Mouse (Mus musculus): ENCODE results near the gene Dnm3.

Dnm3 gene

GRCm38 (mm10) chr1:162209487-162210149 is 268.2 kb downstream of the Dnm3 start:
- no peak for DNase-seq (ENCODE audit: low spot score in 2 of 2)

- DNase-seq (ENCODE audit: low spot score in 2 of 2): no peak
Observed at GRCm38 (mm10) chr1:162209010-162209409, 268.8 kb downstream of the Dnm3 start.

GRCm38 (mm10) chr1:162207708-162208043 is 270.2 kb downstream of the Dnm3 start:
- no peak for DNase-seq (ENCODE audit: low spot score in 2 of 2)

- DNase-seq (ENCODE audit: low spot score in 2 of 2): no peak
Observed at GRCm38 (mm10) chr1:162206998-162207707, 270.7 kb downstream of the Dnm3 start.

GRCm38 (mm10) chr1:162202465-162203348 is 275.1 kb downstream of the Dnm3 start:
- no peak for DNase-seq (ENCODE audit: low spot score in 2 of 2)

GRCm38 (mm10) chr1:162200446-162200845 is 277.4 kb downstream of the Dnm3 start:
- DNase-seq (ENCODE audit: low spot score in 2 of 2): no peak

- DNase-seq (ENCODE audit: low spot score in 2 of 2): no peak
Observed at GRCm38 (mm10) chr1:162196812-162197680, 280.8 kb downstream of the Dnm3 start.

- DNase-seq (ENCODE audit: low spot score in 2 of 2): no peak
Observed at GRCm38 (mm10) chr1:162188744-162189143, 289.1 kb downstream of the Dnm3 start.

- DNase-seq (ENCODE audit: low spot score in 2 of 2): no peak
Observed at GRCm38 (mm10) chr1:162187352-162188120, 290.3 kb downstream of the Dnm3 start.

- no peak for DNase-seq (ENCODE audit: low spot score in 2 of 2)
Observed at GRCm38 (mm10) chr1:162186470-162187351, 291.1 kb downstream of the Dnm3 start.

- DNase-seq (ENCODE audit: low spot score in 2 of 2): no peak
Observed at GRCm38 (mm10) chr1:162184003-162184748, 293.7 kb downstream of the Dnm3 start.

GRCm38 (mm10) chr1:162183438-162183837 is 294.4 kb downstream of the Dnm3 start:
- DNase-seq (ENCODE audit: low spot score in 2 of 2): no peak

- no peak for DNase-seq (ENCODE audit: low spot score in 2 of 2)
Observed at GRCm38 (mm10) chr1:162181187-162181975, 296.5 kb downstream of the Dnm3 start.

GRCm38 (mm10) chr1:162180451-162180850 is 297.4 kb downstream of the Dnm3 start:
- DNase-seq (ENCODE audit: low spot score in 2 of 2): no peak

- no peak for DNase-seq (ENCODE audit: low spot score in 2 of 2)
Observed at GRCm38 (mm10) chr1:162179401-162179800, 298.4 kb downstream of the Dnm3 start.

- DNase-seq (ENCODE audit: low spot score in 2 of 2): no peak
Observed at GRCm38 (mm10) chr1:162172806-162173205, 305.0 kb downstream of the Dnm3 start.

- DNase-seq (ENCODE audit: low spot score in 2 of 2): no peak
Observed at GRCm38 (mm10) chr1:162163687-162164484, 313.9 kb downstream of the Dnm3 start.
